Mouse (Mus musculus): ENCODE data around the gene V1rd19. TPM values are rescaled to one million over a fixed set of nuclear protein-coding genes. Genes with fewer than 3 reads are reported as not detected.
A peak's percentile ranks its signal among the peaks of the same experiment; 100 is the strongest.
"Not testable (repeated sequence)": the region's sequence is repeated elsewhere in the genome, so short reads cannot be mapped to it uniquely, and the experiment has no call there.

V1rd19 gene
- polyA plus RNA-seq (2012; rRNA removed) = not detected in 2 replicates

DNA sequence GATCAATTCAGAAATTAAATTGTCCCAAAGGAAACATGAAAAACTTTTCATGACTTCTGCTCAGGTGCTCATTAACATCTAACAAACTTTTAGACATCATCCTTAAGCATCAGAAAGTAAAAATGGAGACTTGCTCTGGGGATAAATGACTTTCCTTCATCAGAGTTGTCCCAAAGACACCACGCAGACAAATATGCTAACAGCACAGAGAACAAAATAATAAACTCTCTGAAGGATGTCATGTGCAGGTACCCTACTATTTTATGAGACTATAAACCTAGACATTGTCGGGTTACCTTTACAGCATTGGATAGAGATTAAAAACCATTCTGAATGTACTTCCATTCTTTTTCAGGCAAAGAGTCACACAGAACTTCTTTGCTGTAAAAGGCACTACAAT lies at the start of gene V1rd19:
TSS of gene V1rd19 (plus strand) at position 301 of the 400 bp plus-strand sequence.
- no peak within 1 kb of the TSS for H3K27ac ChIP-seq (ENCODE audit: insufficient read depth, low read length)
- 56% methylated on average over 2 of the region's 2 CpGs for WGBS
- TF ChIP-seq POLR2A (IDR thresholded peaks at IDR 0.05; ENCODE audit: borderline replicate concordance, insufficient read depth, low read length) (no peak), CTCF (IDR thresholded peaks at IDR 0.05; ENCODE audit: borderline replicate concordance, insufficient read depth, low read depth, low read length) (no peak)
- H3K4me1 ChIP-seq (ENCODE audit: control insufficient read depth, insufficient read depth, low read length) = no peaks in the 10 kb centered on the region
- H3K4me3 ChIP-seq (replicated peaks; ENCODE audit: insufficient read depth, low read depth, low read length) = no peak within 1 kb of the TSS
- no peak for DNase-seq
- H3K27me3 ChIP-seq (ENCODE audit: control insufficient read depth, insufficient read depth, low read length) = no peaks in the 10 kb centered on the region

- H3K4me1 ChIP-seq (ENCODE audit: control insufficient read depth, insufficient read depth, low read length); H3K27me3 ChIP-seq (ENCODE audit: control insufficient read depth, insufficient read depth, low read length); H3K27ac ChIP-seq (ENCODE audit: insufficient read depth, low read length); H3K4me3 ChIP-seq (replicated peaks; ENCODE audit: insufficient read depth, low read depth, low read length): not testable (repeated sequence)
- peak; percentile 14 for DNase-seq
- WGBS = 42% methylated on average over 3 of the region's 3 CpGs
Measured at GRCm38 (mm10) chr7:23968044-23968443, 33.4 kb upstream of the V1rd19 start.

DNA sequence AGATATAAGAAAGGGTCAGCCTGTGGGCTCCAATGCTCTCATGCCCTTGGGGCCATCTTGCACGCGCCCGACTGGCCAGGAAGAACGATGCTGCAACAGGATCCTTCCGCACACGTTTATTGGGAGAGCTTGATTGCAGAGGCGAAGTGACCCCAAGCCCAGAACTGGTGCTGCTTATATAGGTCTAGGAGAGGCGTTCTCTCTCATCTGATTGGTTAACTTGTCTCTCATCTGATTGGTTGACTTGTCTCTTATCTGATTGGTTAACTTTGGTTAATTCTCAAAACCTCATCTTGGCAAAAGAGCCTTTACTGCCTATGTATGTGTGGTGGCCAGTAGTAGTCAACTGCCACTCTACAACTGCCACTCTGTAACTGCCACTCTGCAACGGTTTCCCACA lies 27.2 kb upstream of the V1rd19 start, which contains the start of gene Vmn1r181:
TSS of gene Vmn1r181 (plus strand) at position 301 of the 400 bp plus-strand sequence.
- DNase-seq; H3K27ac ChIP-seq (ENCODE audit: insufficient read depth, low read length); H3K4me1 ChIP-seq (ENCODE audit: control insufficient read depth, insufficient read depth, low read length); H3K4me3 ChIP-seq (replicated peaks; ENCODE audit: insufficient read depth, low read depth, low read length); H3K27me3 ChIP-seq (ENCODE audit: control insufficient read depth, insufficient read depth, low read length): not testable (repeated sequence)
- 80% methylated on average over 9 of the region's 9 CpGs for WGBS

- 74% methylated on average over 4 of the region's 4 CpGs for WGBS
- Histone ChIP-seq H3K27ac (ENCODE audit: insufficient read depth, low read length) (no peak within 1 kb of the TSS), H3K4me1 (ENCODE audit: control insufficient read depth, insufficient read depth, low read length) (no peaks in the 10 kb centered on the region), H3K4me3 (replicated peaks; ENCODE audit: insufficient read depth, low read depth, low read length) (no peak within 1 kb of the TSS), H3K27me3 (ENCODE audit: control insufficient read depth, insufficient read depth, low read length) (no peaks in the 10 kb centered on the region)
- no peak for TF ChIP-seq CTCF (IDR thresholded peaks at IDR 0.05; ENCODE audit: borderline replicate concordance, insufficient read depth, low read depth, low read length)
- TF ChIP-seq POLR2A (IDR thresholded peaks at IDR 0.05; ENCODE audit: borderline replicate concordance, insufficient read depth, low read length) = no peak
- no peak for DNase-seq
Measured at GRCm38 (mm10) chr7:24052660-24053304, 51.3 kb downstream of the V1rd19 start, which contains the start of gene Vmn1r183. Vmn1r183 (plus strand) TSS chr7:24053254.

Other genes starting within 250 kb of the V1rd19 start
- not detected in 2 replicates for gene Vmn1r174, start 249.4 kb upstream of the V1rd19 start, polyA plus RNA-seq (2012; rRNA removed)
- gene Vmn1r175, start 191.0 kb upstream of the V1rd19 start, polyA plus RNA-seq (2012; rRNA removed) = not detected in 2 replicates
- not detected in 2 replicates for gene Vmn1r176, start 164.3 kb upstream of the V1rd19 start, polyA plus RNA-seq (2012; rRNA removed)
- not detected in 2 replicates for gene Vmn1r177, start 135.2 kb upstream of the V1rd19 start, polyA plus RNA-seq (2012; rRNA removed)
- gene Vmn1r178, start 109.7 kb upstream of the V1rd19 start, polyA plus RNA-seq (2012; rRNA removed) = not detected in 2 replicates
- not detected in 2 replicates for gene Vmn1r179, start 74.7 kb upstream of the V1rd19 start, polyA plus RNA-seq (2012; rRNA removed)
- gene Vmn1r180, start 51.1 kb upstream of the V1rd19 start, polyA plus RNA-seq (2012; rRNA removed) = not detected in 2 replicates
- gene Vmn1r181, start 27.1 kb upstream of the V1rd19 start, polyA plus RNA-seq (2012; rRNA removed) = not detected in 2 replicates
- not detected in 2 replicates for gene Vmn1r183, start 51.6 kb downstream of the V1rd19 start, polyA plus RNA-seq (2012; rRNA removed)
- gene Zfp180, start 80.2 kb downstream of the V1rd19 start, polyA plus RNA-seq (2012; rRNA removed) = 35.3 and 36.3 TPM in 2 replicates
- 7.7 and 8.1 TPM in 2 replicates for gene Zfp112, start 110.6 kb downstream of the V1rd19 start, polyA plus RNA-seq (2012; rRNA removed)
- 20.2 and 21.4 TPM in 2 replicates for gene Zfp235, start 132.5 kb downstream of the V1rd19 start, polyA plus RNA-seq (2012; rRNA removed)
- gene Zfp114, start 173.4 kb downstream of the V1rd19 start, polyA plus RNA-seq (2012; rRNA removed) = 2.2 and 3.0 TPM in 2 replicates
- gene Zfp111, start 209.8 kb downstream of the V1rd19 start, polyA plus RNA-seq (2012; rRNA removed) = 5.3 and 5.5 TPM in 2 replicates
- 6.5 and 7.2 TPM in 2 replicates for gene Zfp109, start 235.9 kb downstream of the V1rd19 start, polyA plus RNA-seq (2012; rRNA removed)